Mouse (Mus musculus): ENCODE data around the gene Mcl1.
"Not testable (repeated sequence)": the region's sequence is repeated elsewhere in the genome, so short reads cannot be mapped to it uniquely, and the experiment has no call there.

The Mcl1 gene

GRCm38 (mm10) chr3:95650276-95651032 lies 8.1 kb upstream of the Mcl1 start:
- no peak for DNase-seq (ENCODE audit: low spot score in 2 of 2)

- DNase-seq (ENCODE audit: low spot score in 2 of 2) = no peak
Measured at GRCm38 (mm10) chr3:95651033-95651373, 7.6 kb upstream of the Mcl1 start.

- no peak for DNase-seq (ENCODE audit: low spot score in 2 of 2)
Measured at GRCm38 (mm10) chr3:95651391-95652203, 7.0 kb upstream of the Mcl1 start.

GRCm38 (mm10) chr3:95652204-95652811 lies 6.3 kb upstream of the Mcl1 start:
- peak in 1 of 2 experiments; percentile 48 for DNase-seq (ENCODE audit: low spot score in 2 of 2)

- DNase-seq (ENCODE audit: low spot score in 2 of 2) = no peak
Measured at GRCm38 (mm10) chr3:95652871-95653270, 5.7 kb upstream of the Mcl1 start.

- no peak for DNase-seq (ENCODE audit: low spot score in 2 of 2)
Measured at GRCm38 (mm10) chr3:95653473-95654034, 5.0 kb upstream of the Mcl1 start.

GRCm38 (mm10) chr3:95654371-95654770 lies 4.2 kb upstream of the Mcl1 start:
- DNase-seq (ENCODE audit: low spot score in 2 of 2) = not testable (repeated sequence)

GRCm38 (mm10) chr3:95655437-95655836 lies 3.2 kb upstream of the Mcl1 start:
- no peak for DNase-seq (ENCODE audit: low spot score in 2 of 2)

- no peak for DNase-seq (ENCODE audit: low spot score in 2 of 2)
Measured at GRCm38 (mm10) chr3:95657108-95657507, 1.5 kb upstream of the Mcl1 start.

- no peak for DNase-seq (ENCODE audit: low spot score in 2 of 2)
Measured at GRCm38 (mm10) chr3:95657711-95658110, 877 bp upstream of the Mcl1 start.

- peak; percentile 45 to 58 for DNase-seq (ENCODE audit: low spot score in 2 of 2)
Measured at GRCm38 (mm10) chr3:95658868-95659712, 502 bp downstream of the Mcl1 start.

- no peak for DNase-seq (ENCODE audit: low spot score in 2 of 2)
Measured at GRCm38 (mm10) chr3:95659948-95660347, 1.4 kb downstream of the Mcl1 start.

GRCm38 (mm10) chr3:95660788-95661478 lies 2.3 kb downstream of the Mcl1 start:
- no peak for DNase-seq (ENCODE audit: low spot score in 2 of 2)

- no peak for DNase-seq (ENCODE audit: low spot score in 2 of 2)
Measured at GRCm38 (mm10) chr3:95661945-95662715, 3.5 kb downstream of the Mcl1 start.

- DNase-seq (ENCODE audit: low spot score in 2 of 2) = no peak
Measured at GRCm38 (mm10) chr3:95662724-95663449, 4.3 kb downstream of the Mcl1 start.

GRCm38 (mm10) chr3:95663486-95663885 lies 4.9 kb downstream of the Mcl1 start:
- DNase-seq (ENCODE audit: low spot score in 2 of 2) = no peak

- DNase-seq (ENCODE audit: low spot score in 2 of 2) = no peak
Measured at GRCm38 (mm10) chr3:95663969-95664608, 5.5 kb downstream of the Mcl1 start.

- no peak for DNase-seq (ENCODE audit: low spot score in 2 of 2)
Measured at GRCm38 (mm10) chr3:95664940-95665352, 6.4 kb downstream of the Mcl1 start.
